25 mouse cellular contexts compared by ENCODE assay signal in genomic region chr13:73439057-73439456, GRCm38 (mm10). TPM values are rescaled to one million over a fixed set of nuclear protein-coding genes. Genes with fewer than 3 reads are reported as not detected.
DNase-seq lines count a peak whose midpoint lies in the region; ATAC-seq and TF ChIP-seq lines count a peak whose summit lies in the region.
"Had no signal": no experiment of that assay in that cellular context is flagged by ENCODE, and none has a peak within 500 bp of the region (broad histone marks: within the 10 kb centered on the region; RNA-seq: fewer than 3 reads in every experiment).

No protein-coding gene starts in this region.

- no peaks in the 10 kb centered on the region for H3K4me1 ChIP-seq in forebrain, postnatal 0 days (ENCODE audit: insufficient read depth)
- H3K4me1 ChIP-seq in forebrain, embryonic 16.5 days (replicated peaks; ENCODE audit: control insufficient read depth, insufficient read depth, low read length), result no peaks in the 10 kb centered on the region
- peaks cover 81% of the 10 kb centered on the region for H3K4me1 ChIP-seq in liver, embryonic 12.5 days
- peaks cover 32% of the 10 kb centered on the region for H3K4me1 ChIP-seq in liver, embryonic 11.5 days (replicated peaks; ENCODE audit: control insufficient read depth, insufficient read depth, low read length)
- H3K4me1 ChIP-seq in neural tube, embryonic 11.5 days (ENCODE audit: control insufficient read depth, insufficient read depth, low read length), result no peaks in the 10 kb centered on the region
- no peaks in the 10 kb centered on the region for H3K4me1 ChIP-seq in neural tube, embryonic 15.5 days
- no peaks in the 10 kb centered on the region for H3K4me1 ChIP-seq in hindbrain, embryonic 15.5 days (replicated peaks)
- H3K4me1 ChIP-seq: forebrain, embryonic 13.5 days; heart, embryonic 13.5 days; kidney, embryonic 15.5 days; limb, embryonic 15.5 days had no signal

- no peak overlapping the region for H3K4me3 ChIP-seq in forebrain, postnatal 0 days (ENCODE audit: low read depth, low read length)
- H3K4me3 ChIP-seq in forebrain, embryonic 16.5 days (replicated peaks; ENCODE audit: low read length), result no peak overlapping the region
- H3K4me3 ChIP-seq in liver, embryonic 12.5 days, result no peak overlapping the region
- H3K4me3 ChIP-seq in liver, embryonic 11.5 days (ENCODE audit: low read depth, low read length), result no peak overlapping the region
- H3K4me3 ChIP-seq in neural tube, embryonic 11.5 days (ENCODE audit: low read depth, low read length), result no peak overlapping the region
- no peak overlapping the region for H3K4me3 ChIP-seq in neural tube, embryonic 15.5 days (replicated peaks)
- no peak overlapping the region for H3K4me3 ChIP-seq in hindbrain, embryonic 15.5 days
- H3K4me3 ChIP-seq: forebrain, embryonic 13.5 days; heart, embryonic 13.5 days; kidney, embryonic 15.5 days; limb, embryonic 15.5 days; lung, embryonic 15.5 days; megakaryocyte, embryonic 14.5 days; neural tube, embryonic 12.5 days had no signal

- no peaks in the 10 kb centered on the region for H3K9me3 ChIP-seq in forebrain, postnatal 0 days (ENCODE audit: low read length)
- no peaks in the 10 kb centered on the region for H3K9me3 ChIP-seq in forebrain, embryonic 16.5 days (ENCODE audit: control insufficient read depth, low read length)
- no peaks in the 10 kb centered on the region for H3K9me3 ChIP-seq in liver, embryonic 12.5 days (replicated peaks)
- no peaks in the 10 kb centered on the region for H3K9me3 ChIP-seq in liver, embryonic 11.5 days (ENCODE audit: control insufficient read depth, low read length)
- no peaks in the 10 kb centered on the region for H3K9me3 ChIP-seq in neural tube, embryonic 11.5 days (ENCODE audit: control insufficient read depth, low read length)
- H3K9me3 ChIP-seq in neural tube, embryonic 15.5 days (replicated peaks), result no peaks in the 10 kb centered on the region
- H3K9me3 ChIP-seq in hindbrain, embryonic 15.5 days, result no peaks in the 10 kb centered on the region
- H3K9me3 ChIP-seq: forebrain, embryonic 13.5 days; heart, embryonic 13.5 days; kidney, embryonic 15.5 days; limb, embryonic 15.5 days; lung, embryonic 15.5 days; megakaryocyte, embryonic 14.5 days; neural tube, embryonic 12.5 days had no signal

- no peak for DNase-seq in forebrain, postnatal 0 days
- DNase-seq in liver, embryonic 11.5 days (ENCODE audit: low spot score), result no peak
- peak; percentile 16 for DNase-seq in neural tube, embryonic 11.5 days (ENCODE audit: low spot score)
- no peak for DNase-seq in c-Kit-positive CD71-positive TER-119-positive erythroid progenitor cells, embryonic 14.5 days (ENCODE audit: low spot score)
- DNase-seq: adrenal gland, postnatal 10 days; cerebellum, adult 9-10 months; heart, adult 18-20 months; heart, postnatal 14 days; kidney, adult 11 months; kidney, postnatal 36 days; layer of hippocampus, postnatal 36 days; lung, postnatal 36 days; thymus, postnatal 25 days had no signal

- 39% methylated on average over 9 of the region's 9 CpGs for WGBS in forebrain, postnatal 0 days
- 36% methylated on average over 9 of the region's 9 CpGs for WGBS in forebrain, embryonic 16.5 days
- WGBS in liver, embryonic 12.5 days (ENCODE audit: insufficient replicate concordance), result 81% methylated on average over 9 of the region's 9 CpGs
- WGBS in liver, embryonic 11.5 days, result 84% methylated on average over 9 of the region's 9 CpGs
- WGBS in neural tube, embryonic 11.5 days, result 58% methylated on average over 9 of the region's 9 CpGs
- WGBS in neural tube, embryonic 15.5 days, result 45% methylated on average over 9 of the region's 9 CpGs
- WGBS in hindbrain, embryonic 15.5 days, result 32% methylated on average over 9 of the region's 9 CpGs

- no peaks in the 10 kb centered on the region for H3K36me3 ChIP-seq in forebrain, postnatal 0 days (ENCODE audit: insufficient read depth)
- no peaks in the 10 kb centered on the region for H3K36me3 ChIP-seq in forebrain, embryonic 16.5 days (ENCODE audit: control insufficient read depth, insufficient read depth)
- H3K36me3 ChIP-seq in liver, embryonic 12.5 days, result no peaks in the 10 kb centered on the region
- H3K36me3 ChIP-seq in liver, embryonic 11.5 days (ENCODE audit: control insufficient read depth, insufficient read depth, low read length), result no peaks in the 10 kb centered on the region
- H3K36me3 ChIP-seq in neural tube, embryonic 11.5 days (ENCODE audit: control insufficient read depth, insufficient read depth, low read length), result no peaks in the 10 kb centered on the region
- no peaks in the 10 kb centered on the region for H3K36me3 ChIP-seq in neural tube, embryonic 15.5 days
- H3K36me3 ChIP-seq in hindbrain, embryonic 15.5 days, result no peaks in the 10 kb centered on the region
- H3K36me3 ChIP-seq: heart, embryonic 13.5 days; kidney, embryonic 15.5 days; limb, embryonic 15.5 days; lung, embryonic 15.5 days; neural tube, embryonic 12.5 days had no signal

- H3K9ac ChIP-seq in forebrain, postnatal 0 days, result no peak overlapping the region
- H3K9ac ChIP-seq in forebrain, embryonic 16.5 days (replicated peaks; ENCODE audit: low read depth, low read length), result no peak overlapping the region
- no peak overlapping the region for H3K9ac ChIP-seq in liver, embryonic 12.5 days
- H3K9ac ChIP-seq in liver, embryonic 11.5 days (ENCODE audit: low read depth, low read length), result no peak overlapping the region
- H3K9ac ChIP-seq in neural tube, embryonic 11.5 days (ENCODE audit: low read length), result no peak overlapping the region
- no peak overlapping the region for H3K9ac ChIP-seq in neural tube, embryonic 15.5 days (replicated peaks)
- H3K9ac ChIP-seq in hindbrain, embryonic 15.5 days, result no peak overlapping the region
- H3K9ac ChIP-seq: forebrain, embryonic 13.5 days; heart, embryonic 13.5 days; kidney, embryonic 15.5 days; limb, embryonic 15.5 days; lung, embryonic 15.5 days; neural tube, embryonic 12.5 days had no signal

- peak; percentile 34; the same call in 1 of the 2 replicates for ATAC-seq in forebrain, postnatal 0 days
- ATAC-seq in forebrain, embryonic 16.5 days, result no peak
- ATAC-seq in liver, embryonic 12.5 days, result no peak
- no peak for ATAC-seq in liver, embryonic 11.5 days (replicated peaks; ENCODE audit: low FRiP score)
- no peak for ATAC-seq in neural tube, embryonic 11.5 days (ENCODE audit: insufficient read depth, low FRiP score, low TSS enrichment)
- ATAC-seq in neural tube, embryonic 15.5 days (ENCODE audit: low FRiP score), result no peak
- ATAC-seq in hindbrain, embryonic 15.5 days (ENCODE audit: low FRiP score, low read depth), result peak; percentile 59
- ATAC-seq: activated CD4-positive, CD25-positive, alpha-beta regulatory T cell, adult 4 months; forebrain, embryonic 13.5 days had no signal

- H3K27me3 ChIP-seq in forebrain, postnatal 0 days (ENCODE audit: insufficient read depth, low read length), result no peaks in the 10 kb centered on the region
- no peaks in the 10 kb centered on the region for H3K27me3 ChIP-seq in forebrain, embryonic 16.5 days (replicated peaks; ENCODE audit: control insufficient read depth, insufficient read depth, low read length)
- H3K27me3 ChIP-seq in liver, embryonic 12.5 days (replicated peaks), result no peaks in the 10 kb centered on the region
- no peaks in the 10 kb centered on the region for H3K27me3 ChIP-seq in liver, embryonic 11.5 days (replicated peaks; ENCODE audit: control insufficient read depth, insufficient read depth, low read length)
- no peaks in the 10 kb centered on the region for H3K27me3 ChIP-seq in neural tube, embryonic 11.5 days (ENCODE audit: control insufficient read depth, insufficient read depth, low read length)
- no peaks in the 10 kb centered on the region for H3K27me3 ChIP-seq in neural tube, embryonic 15.5 days (replicated peaks)
- H3K27me3 ChIP-seq in hindbrain, embryonic 15.5 days, result no peaks in the 10 kb centered on the region
- H3K27me3 ChIP-seq: forebrain, embryonic 13.5 days; heart, embryonic 13.5 days; kidney, embryonic 15.5 days; limb, embryonic 15.5 days; lung, embryonic 15.5 days; neural tube, embryonic 12.5 days had no signal

- no peak overlapping the region for H3K27ac ChIP-seq in forebrain, postnatal 0 days (ENCODE audit: low read depth, low read length)
- no peak overlapping the region for H3K27ac ChIP-seq in forebrain, embryonic 16.5 days (ENCODE audit: low read length)
- peak overlapping the region; percentile 32; the same call in 1 of the 2 replicates for H3K27ac ChIP-seq in liver, embryonic 12.5 days
- no peak overlapping the region for H3K27ac ChIP-seq in liver, embryonic 11.5 days (ENCODE audit: low read depth, low read length)
- H3K27ac ChIP-seq in neural tube, embryonic 11.5 days (ENCODE audit: low read depth, low read length), result no peak overlapping the region
- no peak overlapping the region for H3K27ac ChIP-seq in neural tube, embryonic 15.5 days (replicated peaks)
- peak overlapping the region; percentile 57 for H3K27ac ChIP-seq in hindbrain, embryonic 15.5 days (replicated peaks)
- H3K27ac ChIP-seq: forebrain, embryonic 13.5 days; heart, embryonic 13.5 days; kidney, embryonic 15.5 days; limb, embryonic 15.5 days; lung, embryonic 15.5 days; neural tube, embryonic 12.5 days had no signal

- H3K4me2 ChIP-seq in forebrain, postnatal 0 days (ENCODE audit: low read depth), result no peak overlapping the region
- H3K4me2 ChIP-seq in forebrain, embryonic 16.5 days (ENCODE audit: low read length), result no peak overlapping the region
- H3K4me2 ChIP-seq in liver, embryonic 12.5 days, result no peak overlapping the region
- H3K4me2 ChIP-seq in liver, embryonic 11.5 days, result no peak overlapping the region
- no peak overlapping the region for H3K4me2 ChIP-seq in neural tube, embryonic 11.5 days (ENCODE audit: low read depth)
- H3K4me2 ChIP-seq in neural tube, embryonic 15.5 days, result no peak overlapping the region
- H3K4me2 ChIP-seq in hindbrain, embryonic 15.5 days, result no peak overlapping the region
- H3K4me2 ChIP-seq: forebrain, embryonic 13.5 days; heart, embryonic 13.5 days; kidney, embryonic 15.5 days; limb, embryonic 15.5 days; lung, embryonic 15.5 days; neural tube, embryonic 12.5 days had no signal

- no peak for TF ChIP-seq CTCF in forebrain, postnatal 0 days (IDR thresholded peaks at IDR 0.05; ENCODE audit: low read depth)

RNA-seq across cellular contexts. Expression of gene Lpcat1, which starts 27.9 kb away (rescaled TPM):
- total RNA-seq in forebrain, postnatal 0 days (2014; rRNA removed), result 136 and 144 TPM in 2 replicates
- 76.5 and 87.2 TPM in 2 replicates for polyA plus RNA-seq in forebrain, postnatal 0 days (2015; fragmentation: Nextera tagmentation; extraction: Ambion mirVana)
- polyA plus RNA-seq in forebrain, embryonic 16.5 days (2015; fragmentation: Nextera tagmentation; extraction: Ambion mirVana), result 62.3 and 64.7 TPM in 2 replicates
- polyA plus RNA-seq in liver, embryonic 12.5 days (2016; fragmentation: Nextera tagmentation; extraction: Ambion mirVana), result 108 and 113 TPM in 2 replicates
- polyA plus RNA-seq in liver, embryonic 11.5 days (2014; fragmentation: Nextera tagmentation; extraction: Ambion mirVana), result 81.9 and 84.0 TPM in 2 replicates
- 46.0 and 49.8 TPM in 2 replicates for polyA plus RNA-seq in neural tube, embryonic 11.5 days (2014; fragmentation: Nextera tagmentation; extraction: Ambion mirVana)
- 51.7 and 62.6 TPM in 2 replicates for polyA plus RNA-seq in neural tube, embryonic 15.5 days (2015; fragmentation: Nextera tagmentation; extraction: Ambion mirVana)
- polyA plus RNA-seq in hindbrain, embryonic 15.5 days (2015; fragmentation: Nextera tagmentation; extraction: Ambion mirVana), result 68.1 and 74.3 TPM in 2 replicates

Comparison
In these comparisons a context has a peak if more than half of its experiments do, and no peak if none do; other contexts are left out.
1. ATAC-seq: peak in forebrain, postnatal 0 days (single experiment) and hindbrain, embryonic 15.5 days (single experiment); none in forebrain, embryonic 16.5 days (single experiment), liver, embryonic 12.5 days (single experiment), liver, embryonic 11.5 days (single experiment), neural tube, embryonic 11.5 days (single experiment) and neural tube, embryonic 15.5 days (single experiment).
2. H3K27ac ChIP-seq: peak in liver, embryonic 12.5 days (single experiment) and hindbrain, embryonic 15.5 days (single experiment); none in forebrain, postnatal 0 days (single experiment), forebrain, embryonic 16.5 days (single experiment), liver, embryonic 11.5 days (single experiment), neural tube, embryonic 11.5 days (single experiment) and neural tube, embryonic 15.5 days (single experiment).